Mouse (Mus musculus) bone marrow macrophage, adult 2 months (primary cell): ENCODE results near the gene Cmtm7.

Experiments used
- CTCF ChIP-seq: IDR thresholded peaks from 2 replicates; pipeline ENCODE4 v1.5.1; 2012; ENCODE audit warnings: low read depth, mild to moderate bottlenecking, low read length, moderate library complexity
- POLR2A ChIP-seq: IDR thresholded peaks from 2 replicates; pipeline ENCODE4 v1.6.1; 2012; ENCODE audit warnings: mild to moderate bottlenecking, low read depth, low read length, borderline replicate concordance

- no peak for TF ChIP-seq CTCF
- TF ChIP-seq POLR2A, result no peak
Observed at GRCm38 (mm10) chr9:114752311-114752710, 29.3 kb downstream of the Cmtm7 start.
